Mouse (Mus musculus) yolk sac, embryonic 10.5 days (tissue): ENCODE measurements at regions not wholly inside any gene's neighbourhood (a gene's known extent, or its start where the extent isn't known, plus 50 kb on each side); places are given as distances from the start of the nearest gene placed in this dataset.
"Not testable (repeated sequence)": the region's sequence is repeated elsewhere in the genome, so short reads cannot be mapped to it uniquely, and the experiment has no call there.

Experiments
- DNase-seq: peaks from one replicate; pipeline ENCODE4 v3.0.0-alpha.2; 2017; ENCODE audit warnings: low spot score

GRCm38 (mm10) chr6:68977959-68978358 is 1442.4 kb upstream of the Tacstd2 start:
- DNase-seq: no peak

- DNase-seq: no peak
These were observed 1428.4 kb upstream of the Tacstd2 start for GRCm38 (mm10) chr6:68964012-68964411.

- DNase-seq: not testable (repeated sequence)
These were observed 1402.5 kb upstream of the Tacstd2 start for GRCm38 (mm10) chr6:68938104-68938503.

DNA sequence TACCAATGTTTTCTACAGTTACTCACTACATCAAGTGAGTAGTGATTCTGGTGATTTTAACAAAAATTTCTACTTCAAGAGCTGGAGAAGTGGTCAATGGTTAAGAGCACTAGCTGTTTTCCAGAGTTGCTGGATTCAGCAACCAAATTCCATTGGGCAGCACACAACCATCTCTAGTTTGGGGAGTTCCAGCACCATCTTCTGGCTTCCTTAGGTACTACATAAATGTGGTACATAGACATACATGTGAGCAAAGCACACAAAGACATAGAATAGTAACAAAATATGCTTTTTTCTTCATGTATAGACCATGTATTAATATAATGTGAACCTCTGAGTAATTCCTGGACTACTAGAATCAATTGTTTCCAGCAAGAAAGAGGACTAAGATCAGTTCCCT is 1396.3 kb upstream of the Tacstd2 start:
- DNase-seq: not testable (repeated sequence)

- DNase-seq: no peak
These were observed 1379.9 kb upstream of the Tacstd2 start for GRCm38 (mm10) chr6:68915536-68915935.

GRCm38 (mm10) chr6:68884130-68884529 is 1348.5 kb upstream of the Tacstd2 start:
- no peak for DNase-seq

GRCm38 (mm10) chr6:68852761-68853160 is 1317.2 kb upstream of the Tacstd2 start:
- not testable (repeated sequence) for DNase-seq

GRCm38 (mm10) chr6:68852286-68852685 is 1316.7 kb upstream of the Tacstd2 start:
- no peak for DNase-seq

DNA sequence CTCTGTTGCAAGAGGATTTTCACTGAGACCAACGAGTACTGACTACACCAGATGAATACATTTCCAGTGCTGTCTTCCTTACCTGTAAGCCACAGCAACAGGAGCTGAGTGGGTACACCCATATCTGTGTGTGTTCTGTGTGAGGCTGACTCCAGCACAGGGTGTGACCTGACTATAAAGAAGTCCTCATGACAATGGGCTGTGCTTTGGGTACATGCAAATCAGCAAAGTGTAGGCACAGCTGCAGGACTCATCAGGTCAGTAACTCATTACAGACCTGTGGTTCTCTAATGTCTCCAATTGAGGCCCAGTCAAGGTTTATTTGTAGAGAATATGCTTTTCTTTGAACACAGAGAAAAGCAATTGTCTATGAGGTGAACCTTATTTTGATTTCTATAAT is 1299.6 kb upstream of the Tacstd2 start:
- DNase-seq: no peak

DNA sequence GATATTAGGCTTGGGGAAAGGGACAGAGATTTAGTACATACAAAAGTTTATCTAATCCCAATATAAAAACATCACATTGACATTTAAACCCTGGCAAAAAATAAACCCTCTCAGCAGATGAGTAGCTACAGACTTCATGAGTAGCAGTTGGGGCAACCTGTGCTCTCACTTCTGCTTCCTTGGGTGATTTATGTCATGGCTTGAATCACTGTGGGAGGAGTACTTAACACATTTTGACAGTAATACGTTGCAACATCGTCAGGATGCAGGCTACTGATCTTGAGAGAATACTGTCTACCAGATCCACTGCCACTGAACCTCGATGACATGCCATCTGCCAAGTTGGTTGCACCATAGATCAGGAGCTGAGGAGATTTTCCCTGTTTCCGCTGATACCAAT is 1299.0 kb upstream of the Tacstd2 start:
- DNase-seq: no peak

GRCm38 (mm10) chr6:68828460-68828859 is 1292.9 kb upstream of the Tacstd2 start:
- not testable (repeated sequence) for DNase-seq

DNA sequence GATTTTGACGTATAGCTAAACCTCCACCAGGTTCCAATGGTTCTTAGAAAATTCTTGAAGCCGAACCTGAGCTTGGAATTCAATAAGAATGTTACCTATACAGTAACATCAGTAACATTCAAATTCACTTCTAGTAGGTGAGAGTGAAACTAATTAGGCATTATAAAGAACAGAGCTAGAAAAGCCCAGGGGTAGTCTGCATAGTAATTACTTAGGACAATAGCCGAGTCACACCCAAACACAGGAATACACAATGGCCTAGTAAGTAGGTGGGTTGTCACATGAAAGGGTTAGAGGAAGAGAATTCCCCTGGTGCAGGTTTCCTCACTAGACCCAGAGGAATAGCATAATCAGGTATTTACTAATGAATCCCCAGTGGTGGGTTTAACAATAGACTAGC is 1277.8 kb upstream of the Tacstd2 start:
- DNase-seq: no peak

- DNase-seq: not testable (repeated sequence)
These were observed 1263.6 kb upstream of the Tacstd2 start for GRCm38 (mm10) chr6:68799205-68799604.

DNA sequence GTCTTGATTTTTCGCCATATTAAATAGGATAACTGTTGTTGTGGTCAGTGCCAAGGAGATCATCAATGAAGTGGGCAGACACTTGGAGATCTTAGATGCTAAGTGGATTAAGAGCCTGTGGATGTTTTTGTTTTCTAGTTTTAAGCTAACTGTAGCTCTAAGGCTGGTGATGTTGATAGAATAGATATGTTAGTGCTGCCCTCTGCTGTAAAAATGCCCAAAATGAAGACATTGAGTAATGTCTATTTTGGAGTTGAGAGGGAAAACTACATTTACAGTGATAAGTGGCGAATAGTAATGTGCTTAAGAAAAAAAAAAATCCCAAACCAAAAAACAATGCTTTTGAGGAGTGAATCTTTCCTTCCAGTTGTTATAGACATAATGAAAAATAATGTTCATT is 1235.9 kb upstream of the Tacstd2 start:
- no peak for DNase-seq

- no peak for DNase-seq
These were observed 1214.9 kb upstream of the Tacstd2 start for GRCm38 (mm10) chr6:68750451-68750850.

DNA sequence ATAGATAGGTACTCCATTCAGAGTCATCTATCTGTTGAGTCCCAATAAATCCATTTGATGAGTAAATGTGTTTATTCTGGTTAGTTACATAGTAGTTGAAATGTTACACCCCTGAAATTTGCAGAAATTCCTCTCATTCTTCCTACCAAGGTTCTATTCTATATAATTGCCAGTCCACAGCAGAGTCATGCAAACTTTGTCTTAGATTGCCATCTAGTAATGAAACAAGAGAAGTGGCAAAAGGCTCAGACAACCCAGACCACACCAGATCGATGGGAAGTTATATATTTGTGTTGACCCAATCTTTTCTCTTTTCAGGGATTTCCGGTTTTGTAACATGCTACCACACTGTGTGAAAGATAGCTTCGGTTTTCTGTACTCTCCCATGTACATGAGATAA is 1214.1 kb upstream of the Tacstd2 start:
- no peak for DNase-seq

DNA sequence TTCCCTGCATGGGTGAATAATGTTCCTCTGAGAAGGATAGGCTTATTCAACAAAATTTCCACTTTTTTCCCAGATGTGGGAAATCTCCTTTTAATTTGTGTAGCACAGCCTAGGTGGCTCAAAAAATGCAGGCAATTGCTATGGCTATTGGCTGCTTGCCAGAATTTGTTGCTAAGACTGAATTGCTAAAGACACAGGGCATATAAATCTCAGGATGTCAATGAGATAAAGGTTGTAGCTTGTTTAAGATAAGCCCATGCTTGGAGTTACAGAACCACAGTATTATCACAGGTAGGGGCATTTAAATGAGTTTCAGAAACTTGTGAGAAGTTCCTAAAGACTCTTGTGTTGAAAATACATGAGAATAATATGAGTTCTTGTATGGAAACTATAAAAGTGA is 1203.0 kb upstream of the Tacstd2 start:
- no peak for DNase-seq

GRCm38 (mm10) chr6:68736647-68737046 is 1201.1 kb upstream of the Tacstd2 start:
- no peak for DNase-seq

- DNase-seq: no peak
These were observed 1200.5 kb upstream of the Tacstd2 start for GRCm38 (mm10) chr6:68736068-68736467.

GRCm38 (mm10) chr6:68711084-68711483 is 1175.5 kb upstream of the Tacstd2 start:
- DNase-seq: not testable (repeated sequence)

- not testable (repeated sequence) for DNase-seq
These were observed 1168.8 kb upstream of the Tacstd2 start for GRCm38 (mm10) chr6:68704291-68704800.

- not testable (repeated sequence) for DNase-seq
These were observed 1145.2 kb upstream of the Tacstd2 start for GRCm38 (mm10) chr6:68680792-68681110.

GRCm38 (mm10) chr6:68680099-68680791 is 1144.6 kb upstream of the Tacstd2 start:
- DNase-seq: no peak

DNA sequence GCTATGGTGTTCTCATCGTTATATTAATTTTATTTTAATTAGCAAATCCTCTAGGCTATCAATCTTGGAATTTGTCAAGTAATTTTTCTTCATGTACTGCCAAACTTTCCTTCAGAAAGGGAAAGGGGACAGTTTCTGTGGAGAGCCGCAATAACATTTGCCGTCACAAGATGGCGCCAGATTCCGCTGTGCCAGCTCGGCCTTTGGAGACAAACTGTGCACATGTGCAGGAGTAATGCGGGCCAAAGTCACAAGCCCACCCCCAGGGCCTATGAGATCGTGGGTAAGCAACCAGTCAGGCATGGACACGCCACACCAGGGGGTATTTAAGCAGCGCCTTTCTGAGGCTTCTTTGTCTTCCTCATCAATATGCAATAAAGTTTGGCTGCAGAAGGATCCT is 1132.8 kb upstream of the Tacstd2 start:
- DNase-seq: peak; percentile 14
